Mouse (Mus musculus): ENCODE data around the gene Rtn4rl2.

- peak; percentile 63 for TF ChIP-seq CTCF (IDR thresholded peaks at IDR 0.05; ENCODE audit: insufficient read depth, low read length)
- TF ChIP-seq POLR2A (IDR thresholded peaks at IDR 0.05; ENCODE audit: borderline replicate concordance, extremely low read depth, low read depth, low read length), result no peak
Measured at GRCm38 (mm10) chr2:84888657-84889315, 2.3 kb upstream of the Rtn4rl2 start.

All from lung, adult 2 months (tissue).